Mouse (Mus musculus) hindbrain, embryonic 13.5 days (tissue): Measurements from ENCODE around the gene Ckap5. TPM values are rescaled to one million over a fixed set of nuclear protein-coding genes. Genes with fewer than 3 reads are reported as not detected.
A peak's percentile ranks its signal among the peaks of the same experiment; 100 is the strongest.

ENCODE experiments used
- ATAC-seq: fragments of 200-750 bp; cut with Nextera tagmentation; 2 replicates; pipeline ENCODE4 v1.8.0; 2017; ENCODE audit warnings: moderate TSS enrichment; ENCODE audit not compliant: low FRiP score
- H3K27ac ChIP-seq: fragments of 300-500 bp; sonication (generic); 2 replicates; pipeline ENCODE4 v1.5.1; 2015; ENCODE audit warnings: inconsistent platforms, mild to moderate bottlenecking, moderate library complexity
- H3K27me3 ChIP-seq: fragments of 300-500 bp; sonication (generic); 2 replicates; pipeline ENCODE4 v1.6.1; 2015; ENCODE audit warnings: mild to moderate bottlenecking, inconsistent platforms
- H3K36me3 ChIP-seq: fragments of 300-500 bp; sonication (generic); 2 replicates; pipeline ENCODE4 v1.6.1; 2015; ENCODE audit warnings: mild to moderate bottlenecking, inconsistent platforms
- H3K4me1 ChIP-seq: fragments of 300-500 bp; sonication (generic); replicated peaks from 2 replicates; pipeline ENCODE4 v1.6.1; 2015; ENCODE audit warnings: inconsistent platforms
- H3K4me2 ChIP-seq: fragments of 300-500 bp; sonication (generic); 2 replicates; pipeline ENCODE4 v1.6.1; 2015; ENCODE audit warnings: inconsistent platforms, mild to moderate bottlenecking, moderate library complexity
- H3K4me3 ChIP-seq: fragments of 300-500 bp; sonication (generic); 2 replicates; pipeline ENCODE4 v1.5.1; 2015; ENCODE audit warnings: mild to moderate bottlenecking, inconsistent platforms
- H3K9ac ChIP-seq: fragments of 300-500 bp; sonication (generic); 2 replicates; pipeline ENCODE4 v1.6.1; 2015; ENCODE audit warnings: mild to moderate bottlenecking, inconsistent platforms
- H3K9me3 ChIP-seq: fragments of 300-500 bp; sonication (generic); 2 replicates; pipeline ENCODE4 v1.6.1; 2016; ENCODE audit warnings: inconsistent platforms
- WGBS: fragments of 180-500 bp; shearing (Covaris S2); methylation state at CpG from one replicate; pipeline ENCODE4 v1.1.7; 2015; 5-methylcytosine and 5-hydroxymethylcytosine counted together
- polyA plus RNA-seq: library from polyadenylated mRNA; unstranded; fragments of >200 nt; fragmentation: Nextera tagmentation; extraction: Ambion mirVana; gene quantifications from 2 replicates; pipeline ENCODE4 v1.2.1, GENCODE M21; 2015

Gene Ckap5
- polyA plus RNA-seq, 1 experiment from 2014 or later = 132 TPM

- H3K27ac ChIP-seq = no peak overlapping the region
- no peaks in the 10 kb centered on the region for H3K9me3 ChIP-seq
- peaks cover 30% of the 10 kb centered on the region for H3K4me1 ChIP-seq
- ATAC-seq = no peak
- H3K4me2 ChIP-seq = no peak overlapping the region
- WGBS = 15% methylated on average over 1 of the region's 1 CpGs
- no peak overlapping the region for H3K4me3 ChIP-seq
- H3K36me3 ChIP-seq = peaks cover 63% of the 10 kb centered on the region
- no peaks in the 10 kb centered on the region for H3K27me3 ChIP-seq
- H3K9ac ChIP-seq = no peak overlapping the region
These were observed 120.2 kb downstream of the Ckap5 start for GRCm38 (mm10) chr2:91646733-91647132.

GRCm38 (mm10) chr2:91649152-91649551, 122.6 kb downstream of the Ckap5 start:
- no peak; the same call in 1 of the 2 replicates for ATAC-seq
- Histone ChIP-seq H3K36me3 (peaks cover 56% of the 10 kb centered on the region), H3K4me3 (peak overlapping the region; percentile 97), H3K4me1 (peaks cover 42% of the 10 kb centered on the region), H3K4me2 (peak overlapping the region; percentile 100), H3K9ac (peak overlapping the region; percentile 98), H3K27me3 (no peaks in the 10 kb centered on the region), H3K9me3 (no peaks in the 10 kb centered on the region), H3K27ac (peak overlapping the region; percentile 92)
- WGBS = 4% methylated on average over 15 of the region's 15 CpGs

GRCm38 (mm10) chr2:91649553-91650359, 123.2 kb downstream of the Ckap5 start, which contains the start of the genes Zfp408 and Arhgap1:
Gene Zfp408 (minus strand): TSS chr2:91649791.
Gene Arhgap1 (plus strand): TSS chr2:91649860.
- under 1% methylated on average over 44 of the region's 44 CpGs for WGBS
- Histone ChIP-seq H3K36me3 (peaks cover 56% of the 10 kb centered on the region), H3K9me3 (no peaks in the 10 kb centered on the region), H3K27me3 (no peaks in the 10 kb centered on the region), H3K4me3 (peak within 1 kb of the TSS; percentile 97), H3K4me2 (peak within 1 kb of the TSS; percentile 100), H3K27ac (peak within 1 kb of the TSS; percentile 92), H3K9ac (peak within 1 kb of the TSS; percentile 98), H3K4me1 (peaks cover 42% of the 10 kb centered on the region)
- peak; percentile 95 for ATAC-seq

- Histone ChIP-seq H3K9ac (peak overlapping the region; percentile 98), H3K4me2 (peak overlapping the region; percentile 100), H3K27me3 (no peaks in the 10 kb centered on the region), H3K4me3 (peak overlapping the region; percentile 97), H3K27ac (peak overlapping the region; percentile 82), H3K36me3 (peaks cover 56% of the 10 kb centered on the region), H3K9me3 (no peaks in the 10 kb centered on the region), H3K4me1 (peaks cover 42% of the 10 kb centered on the region)
- 19% methylated on average over 16 of the region's 16 CpGs for WGBS
- ATAC-seq = peak; percentile 53
These were observed 123.9 kb downstream of the Ckap5 start for GRCm38 (mm10) chr2:91650360-91650995.

- Histone ChIP-seq H3K27ac (no peak overlapping the region), H3K27me3 (no peaks in the 10 kb centered on the region), H3K9ac (peak overlapping the region; percentile 31; the same call in 1 of the 2 replicates), H3K9me3 (no peaks in the 10 kb centered on the region), H3K36me3 (peaks cover 56% of the 10 kb centered on the region), H3K4me3 (no peak overlapping the region), H3K4me2 (no peak overlapping the region), H3K4me1 (peaks cover 42% of the 10 kb centered on the region)
- ATAC-seq = no peak
- WGBS = 91% methylated on average over 14 of the region's 14 CpGs
These were observed 125.1 kb downstream of the Ckap5 start for GRCm38 (mm10) chr2:91651458-91652258.

GRCm38 (mm10) chr2:91652863-91653262, 126.3 kb downstream of the Ckap5 start:
- H3K27ac ChIP-seq = no peak overlapping the region
- no peak overlapping the region for H3K4me3 ChIP-seq
- H3K36me3 ChIP-seq = peaks cover 56% of the 10 kb centered on the region
- peaks cover 39% of the 10 kb centered on the region for H3K4me1 ChIP-seq
- no peaks in the 10 kb centered on the region for H3K27me3 ChIP-seq
- whole genome bisulfite sequencing = 56% methylated on average over 6 of the region's 6 CpGs
- no peak overlapping the region for H3K4me2 ChIP-seq
- ATAC-seq = no peak
- no peaks in the 10 kb centered on the region for H3K9me3 ChIP-seq
- no peak overlapping the region for H3K9ac ChIP-seq

- Histone ChIP-seq H3K36me3 (peaks cover 79% of the 10 kb centered on the region), H3K27ac (no peak overlapping the region), H3K27me3 (no peaks in the 10 kb centered on the region), H3K4me2 (no peak overlapping the region), H3K9ac (no peak overlapping the region), H3K9me3 (no peaks in the 10 kb centered on the region), H3K4me1 (peaks cover 25% of the 10 kb centered on the region), H3K4me3 (no peak overlapping the region)
- ATAC-seq = no peak
- 93% methylated on average over 5 of the region's 5 CpGs for WGBS
These were observed 128.8 kb downstream of the Ckap5 start for GRCm38 (mm10) chr2:91655388-91655787.

GRCm38 (mm10) chr2:91655827-91656226, 129.3 kb downstream of the Ckap5 start:
- Histone ChIP-seq H3K27ac (no peak overlapping the region), H3K9ac (no peak overlapping the region), H3K4me1 (peaks cover 20% of the 10 kb centered on the region), H3K36me3 (peaks cover 80% of the 10 kb centered on the region), H3K27me3 (no peaks in the 10 kb centered on the region), H3K4me3 (no peak overlapping the region), H3K9me3 (no peaks in the 10 kb centered on the region), H3K4me2 (no peak overlapping the region)
- WGBS = 76% methylated on average over 6 of the region's 6 CpGs
- no peak for ATAC-seq

GRCm38 (mm10) chr2:91656774-91657173, 130.2 kb downstream of the Ckap5 start:
- no peaks in the 10 kb centered on the region for H3K27me3 ChIP-seq
- H3K4me3 ChIP-seq = no peak overlapping the region
- WGBS = 84% methylated on average over 8 of the region's 8 CpGs
- peaks cover 12% of the 10 kb centered on the region for H3K4me1 ChIP-seq
- H3K27ac ChIP-seq = no peak overlapping the region
- no peak for ATAC-seq
- peaks cover 87% of the 10 kb centered on the region for H3K36me3 ChIP-seq
- no peaks in the 10 kb centered on the region for H3K9me3 ChIP-seq
- H3K4me2 ChIP-seq = no peak overlapping the region
- H3K9ac ChIP-seq = no peak overlapping the region

GRCm38 (mm10) chr2:91659657-91660056, 133.1 kb downstream of the Ckap5 start:
- Histone ChIP-seq H3K9me3 (no peaks in the 10 kb centered on the region), H3K36me3 (peaks cover 95% of the 10 kb centered on the region), H3K27ac (no peak overlapping the region), H3K4me1 (no peaks in the 10 kb centered on the region), H3K27me3 (no peaks in the 10 kb centered on the region), H3K4me2 (no peak overlapping the region), H3K4me3 (no peak overlapping the region), H3K9ac (no peak overlapping the region)
- ATAC-seq = no peak
- 96% methylated on average over 8 of the region's 8 CpGs for WGBS

GRCm38 (mm10) chr2:91660981-91661380, 134.4 kb downstream of the Ckap5 start:
- ATAC-seq = no peak
- no peaks in the 10 kb centered on the region for H3K9me3 ChIP-seq
- no peaks in the 10 kb centered on the region for H3K4me1 ChIP-seq
- H3K9ac ChIP-seq = no peak overlapping the region
- H3K4me2 ChIP-seq = no peak overlapping the region
- no peak overlapping the region for H3K27ac ChIP-seq
- 95% methylated on average over 6 of the region's 6 CpGs for WGBS
- H3K36me3 ChIP-seq = peaks cover 92% of the 10 kb centered on the region
- H3K27me3 ChIP-seq = no peaks in the 10 kb centered on the region
- H3K4me3 ChIP-seq = no peak overlapping the region

GRCm38 (mm10) chr2:91664780-91665179, 138.2 kb downstream of the Ckap5 start:
- Histone ChIP-seq H3K36me3 (peaks cover 92% of the 10 kb centered on the region), H3K4me1 (no peaks in the 10 kb centered on the region)

More at GRCm38 (mm10) chr2:91664780-91665179, 138.2 kb downstream of the Ckap5 start:
- no peaks in the 10 kb centered on the region for H3K9me3 ChIP-seq
- H3K4me2 ChIP-seq = no peak overlapping the region
- no peak overlapping the region for H3K4me3 ChIP-seq
- no peak for ATAC-seq
- no peak overlapping the region for H3K9ac ChIP-seq
- H3K27ac ChIP-seq = no peak overlapping the region
- H3K27me3 ChIP-seq = no peaks in the 10 kb centered on the region
